In the genomic region with DNA sequence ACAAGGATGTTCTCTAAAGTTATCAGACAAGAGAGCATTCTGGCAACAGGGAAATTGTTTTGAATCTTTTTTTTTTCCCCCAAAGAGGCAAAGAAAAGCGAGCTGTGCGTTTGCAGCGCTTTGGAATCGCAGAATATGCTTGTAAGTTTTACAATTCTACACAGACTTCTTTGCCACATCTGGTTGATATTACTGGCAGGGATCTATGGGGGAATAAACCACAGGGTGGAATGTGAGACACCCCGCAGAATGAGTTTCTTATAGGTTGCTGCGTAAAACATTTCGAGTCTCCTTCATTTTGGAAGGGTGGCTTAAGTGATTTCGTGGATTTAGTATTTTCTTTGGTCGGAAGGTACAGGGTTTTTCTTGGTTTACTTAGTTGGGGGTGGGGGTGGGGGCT, we compare ENCODE assay signal across 31 mouse cellular contexts.
DNase-seq lines count a peak whose midpoint lies in the region; ATAC-seq and TF ChIP-seq lines count a peak whose summit lies in the region.
"Had no signal": no experiment of that assay in that cellular context is flagged by ENCODE, and none has a peak within 500 bp of the region (broad histone marks: within the 10 kb centered on the region; RNA-seq: fewer than 3 reads in every experiment).

No protein-coding gene starts in this region.

- no peak overlapping the region for H3K9ac ChIP-seq in embryonic facial prominence, embryonic 11.5 days (replicated peaks; ENCODE audit: low read length)
- no peak overlapping the region for H3K9ac ChIP-seq in embryonic facial prominence, embryonic 14.5 days (ENCODE audit: low read depth, low read length)
- H3K9ac ChIP-seq in limb, embryonic 15.5 days = no peak overlapping the region
- H3K9ac ChIP-seq in stomach, postnatal 0 days (ENCODE audit: low read length) = no peak overlapping the region
- H3K9ac ChIP-seq: forebrain, embryonic 15.5 days; heart, embryonic 15.5 days; liver, embryonic 12.5 days; liver, postnatal 0 days; neural tube, embryonic 12.5 days had no signal

- TF ChIP-seq CTCF in stomach, postnatal 0 days (IDR thresholded peaks at IDR 0.05; ENCODE audit: low read depth) = no peak

- no peak for TF ChIP-seq EP300 in stomach, postnatal 0 days (optimal IDR thresholded peaks at IDR 0.05)

- no peak overlapping the region for H3K4me3 ChIP-seq in embryonic facial prominence, embryonic 11.5 days (ENCODE audit: low read depth, low read length)
- no peak overlapping the region for H3K4me3 ChIP-seq in embryonic facial prominence, embryonic 10.5 days
- no peak overlapping the region for H3K4me3 ChIP-seq in embryonic facial prominence, embryonic 14.5 days (ENCODE audit: low read depth, low read length)
- H3K4me3 ChIP-seq in limb, embryonic 10.5 days = no peak overlapping the region
- H3K4me3 ChIP-seq in limb, embryonic 15.5 days = no peak overlapping the region
- no peak overlapping the region for H3K4me3 ChIP-seq in stomach, postnatal 0 days (ENCODE audit: low read depth, low read length)
- H3K4me3 ChIP-seq: forebrain, embryonic 10.5 days; forebrain, embryonic 15.5 days; heart, embryonic 15.5 days; liver, embryonic 12.5 days; myocyte; neural tube, embryonic 12.5 days had no signal

- no peaks in the 10 kb centered on the region for H3K9me3 ChIP-seq in embryonic facial prominence, embryonic 11.5 days (replicated peaks; ENCODE audit: control insufficient read depth, low read length)
- H3K9me3 ChIP-seq in embryonic facial prominence, embryonic 10.5 days = no peaks in the 10 kb centered on the region
- no peaks in the 10 kb centered on the region for H3K9me3 ChIP-seq in embryonic facial prominence, embryonic 14.5 days (ENCODE audit: control insufficient read depth, low read length)
- H3K9me3 ChIP-seq in limb, embryonic 10.5 days (replicated peaks) = no peaks in the 10 kb centered on the region
- H3K9me3 ChIP-seq in limb, embryonic 15.5 days = no peaks in the 10 kb centered on the region
- H3K9me3 ChIP-seq in stomach, postnatal 0 days (ENCODE audit: control insufficient read depth, low read length) = no peaks in the 10 kb centered on the region
- H3K9me3 ChIP-seq: forebrain, embryonic 10.5 days; forebrain, embryonic 15.5 days; heart, embryonic 15.5 days; liver, embryonic 12.5 days; neural tube, embryonic 12.5 days had no signal

- H3K4me1 ChIP-seq in embryonic facial prominence, embryonic 11.5 days (ENCODE audit: control insufficient read depth, insufficient read depth, low read length) = no peaks in the 10 kb centered on the region
- H3K4me1 ChIP-seq in embryonic facial prominence, embryonic 10.5 days = peaks cover 40% of the 10 kb centered on the region
- peaks cover 36% of the 10 kb centered on the region for H3K4me1 ChIP-seq in embryonic facial prominence, embryonic 14.5 days (ENCODE audit: control insufficient read depth, insufficient read depth, low read length)
- H3K4me1 ChIP-seq in limb, embryonic 10.5 days = peaks cover 55% of the 10 kb centered on the region
- peaks cover 50% of the 10 kb centered on the region for H3K4me1 ChIP-seq in limb, embryonic 15.5 days
- H3K4me1 ChIP-seq in stomach, postnatal 0 days (replicated peaks; ENCODE audit: control insufficient read depth, insufficient read depth) = no peaks in the 10 kb centered on the region
- H3K4me1 ChIP-seq: heart, embryonic 15.5 days; liver, embryonic 12.5 days; neural tube, embryonic 12.5 days had no signal

- WGBS in embryonic facial prominence, embryonic 11.5 days = 31% methylated on average over 9 of the region's 9 CpGs
- 47% methylated on average over 9 of the region's 9 CpGs for WGBS in embryonic facial prominence, embryonic 10.5 days
- 24% methylated on average over 9 of the region's 9 CpGs for WGBS in embryonic facial prominence, embryonic 14.5 days
- WGBS in limb, embryonic 10.5 days = 47% methylated on average over 9 of the region's 9 CpGs
- 20% methylated on average over 9 of the region's 9 CpGs for WGBS in limb, embryonic 15.5 days
- WGBS in stomach, postnatal 0 days = 87% methylated on average over 9 of the region's 9 CpGs

- H3K27me3 ChIP-seq in embryonic facial prominence, embryonic 11.5 days (ENCODE audit: control insufficient read depth, insufficient read depth, low read length) = no peaks in the 10 kb centered on the region
- peaks cover 12% of the 10 kb centered on the region for H3K27me3 ChIP-seq in embryonic facial prominence, embryonic 10.5 days (replicated peaks; ENCODE audit: low read depth, poor library complexity, severe bottlenecking)
- no peaks in the 10 kb centered on the region for H3K27me3 ChIP-seq in embryonic facial prominence, embryonic 14.5 days (replicated peaks; ENCODE audit: control insufficient read depth, insufficient read depth, low read length)
- no peaks in the 10 kb centered on the region for H3K27me3 ChIP-seq in limb, embryonic 10.5 days (ENCODE audit: low read depth, poor library complexity, severe bottlenecking)
- no peaks in the 10 kb centered on the region for H3K27me3 ChIP-seq in limb, embryonic 15.5 days
- H3K27me3 ChIP-seq in stomach, postnatal 0 days (ENCODE audit: control insufficient read depth, insufficient read depth, low read length) = no peaks in the 10 kb centered on the region
- H3K27me3 ChIP-seq: forebrain, embryonic 15.5 days; heart, embryonic 15.5 days; liver, embryonic 12.5 days; neural tube, embryonic 12.5 days had no signal

- no peak for ATAC-seq in embryonic facial prominence, embryonic 11.5 days (replicated peaks; ENCODE audit: insufficient number of reproducible peaks, low FRiP score, low TSS enrichment, low read depth)
- ATAC-seq in embryonic facial prominence, embryonic 14.5 days (ENCODE audit: low read depth) = no peak
- peak; percentile 59; the same call in 1 of the 2 replicates for ATAC-seq in limb, embryonic 15.5 days (ENCODE audit: insufficient number of reproducible peaks, low FRiP score, low TSS enrichment, low read depth)
- no peak for ATAC-seq in stomach, postnatal 0 days (ENCODE audit: low FRiP score, low TSS enrichment)
- ATAC-seq: hindbrain, postnatal 0 days; intestine, embryonic 16.5 days; liver, embryonic 12.5 days; liver, postnatal 0 days; lung, postnatal 0 days had no signal

- peak overlapping the region; percentile 3; the same call in 1 of the 2 replicates for H3K27ac ChIP-seq in embryonic facial prominence, embryonic 11.5 days (replicated peaks; ENCODE audit: low read depth, low read length)
- H3K27ac ChIP-seq in embryonic facial prominence, embryonic 10.5 days (replicated peaks) = no peak overlapping the region; the same call in 1 of the 2 replicates
- peak overlapping the region; percentile 63 for H3K27ac ChIP-seq in embryonic facial prominence, embryonic 14.5 days (replicated peaks; ENCODE audit: low read depth, low read length)
- peak overlapping the region; percentile 58; the same call in 1 of the 2 replicates for H3K27ac ChIP-seq in limb, embryonic 10.5 days
- H3K27ac ChIP-seq in limb, embryonic 15.5 days = peak overlapping the region; percentile 51
- no peak overlapping the region for H3K27ac ChIP-seq in stomach, postnatal 0 days (replicated peaks)
- H3K27ac ChIP-seq: forebrain, embryonic 10.5 days; forebrain, embryonic 15.5 days; heart, embryonic 15.5 days; hindbrain, postnatal 0 days; liver, embryonic 12.5 days; macrophage; neural tube, embryonic 12.5 days had no signal

- no peaks in the 10 kb centered on the region for H3K36me3 ChIP-seq in embryonic facial prominence, embryonic 11.5 days (replicated peaks; ENCODE audit: control insufficient read depth, insufficient read depth, low read depth, low read length)
- H3K36me3 ChIP-seq in embryonic facial prominence, embryonic 10.5 days (replicated peaks) = no peaks in the 10 kb centered on the region
- no peaks in the 10 kb centered on the region for H3K36me3 ChIP-seq in embryonic facial prominence, embryonic 14.5 days (ENCODE audit: control insufficient read depth, insufficient read depth, low read length)
- 0 out of 2 replicates have a peak, but pooled peaks cover 4% of the 10 kb centered on the region for H3K36me3 ChIP-seq in limb, embryonic 10.5 days
- no peaks in the 10 kb centered on the region for H3K36me3 ChIP-seq in limb, embryonic 15.5 days
- no peaks in the 10 kb centered on the region for H3K36me3 ChIP-seq in stomach, postnatal 0 days (ENCODE audit: control insufficient read depth, insufficient read depth, low read length)
- H3K36me3 ChIP-seq: forebrain, embryonic 10.5 days; forebrain, embryonic 15.5 days; heart, embryonic 15.5 days; liver, embryonic 12.5 days; neural tube, embryonic 12.5 days had no signal

- peak; percentile 84 for DNase-seq in embryonic facial prominence, embryonic 11.5 days (ENCODE audit: low spot score)
- DNase-seq in embryonic facial prominence, embryonic 10.5 days (ENCODE audit: low spot score) = no peak
- DNase-seq in embryonic facial prominence, embryonic 14.5 days (ENCODE audit: low spot score) = peak; percentile 91
- DNase-seq in limb, embryonic 10.5 days (ENCODE audit: low spot score) = no peak
- DNase-seq in thymus, postnatal 0 days (ENCODE audit: low spot score) = no peak
- DNase-seq in stomach, postnatal 0 days (ENCODE audit: low spot score) = no peak
- no peak for DNase-seq in heart, adult 9 months (ENCODE audit: low spot score in 2 of 2)
- DNase-seq: adrenal gland, postnatal 14 days; cerebellum, adult 11 months; cerebellum, adult 9-10 months; cerebellum, postnatal 36 days; kidney, adult 9 months; kidney, postnatal 10 days; layer of hippocampus, adult 9-11 months; liver, postnatal 0 days; right cerebral cortex, adult 18-20 months; spleen, adult 18-20 months; thymus, adult 18-20 months; thymus, postnatal 36 days had no signal

- H3K4me2 ChIP-seq in embryonic facial prominence, embryonic 11.5 days (ENCODE audit: low read depth, low read length) = no peak overlapping the region; the same call in 1 of the 2 replicates
- H3K4me2 ChIP-seq in embryonic facial prominence, embryonic 14.5 days (ENCODE audit: low read depth, low read length) = peak overlapping the region; percentile 31
- no peak overlapping the region for H3K4me2 ChIP-seq in limb, embryonic 15.5 days
- no peak overlapping the region for H3K4me2 ChIP-seq in stomach, postnatal 0 days (replicated peaks; ENCODE audit: low read depth)
- H3K4me2 ChIP-seq: forebrain, embryonic 15.5 days; heart, embryonic 15.5 days; liver, embryonic 12.5 days; midbrain, embryonic 11.5 days; neural tube, embryonic 12.5 days had no signal

Comparison
In these comparisons a context has a peak if more than half of its experiments do, and no peak if none do; other contexts are left out.
1. DNase-seq: peak in embryonic facial prominence, embryonic 11.5 days (single experiment) and embryonic facial prominence, embryonic 14.5 days (single experiment); none in embryonic facial prominence, embryonic 10.5 days (single experiment), limb, embryonic 10.5 days (single experiment), thymus, postnatal 0 days (single experiment), stomach, postnatal 0 days (single experiment) and heart, adult 9 months (0 of 2).
2. H3K27ac ChIP-seq: peak in embryonic facial prominence, embryonic 11.5 days (single experiment), embryonic facial prominence, embryonic 14.5 days (single experiment), limb, embryonic 10.5 days (single experiment) and limb, embryonic 15.5 days (single experiment); none in embryonic facial prominence, embryonic 10.5 days (single experiment) and stomach, postnatal 0 days (single experiment).